Mouse (Mus musculus) frontal cortex, postnatal 25 days (tissue): ENCODE data around the gene Ptf1a.

Experiments
- DNase-seq, 2 experiments: peaks; one replicate each; pipeline ENCODE4 v3.0.0; 2022; ENCODE audit warnings: low spot score in 2 of 2

Gene Ptf1a

GRCm38 (mm10) chr2:19444931-19445831, at the start of gene Ptf1a:
Gene Ptf1a (plus strand): TSS chr2:19445663.
- DNase-seq = no peak

- no peak for DNase-seq
Measured at GRCm38 (mm10) chr2:19405409-19405808, 40.1 kb upstream of the Ptf1a start.

GRCm38 (mm10) chr2:19406531-19406930, 38.9 kb upstream of the Ptf1a start:
- no peak for DNase-seq

- peak; percentile 55 to 65 for DNase-seq
Measured at GRCm38 (mm10) chr2:19414222-19414965, 31.1 kb upstream of the Ptf1a start.

GRCm38 (mm10) chr2:19415063-19415521, 30.4 kb upstream of the Ptf1a start:
- peak in 1 of 2 experiments; percentile 20 for DNase-seq

GRCm38 (mm10) chr2:19416066-19416465, 29.4 kb upstream of the Ptf1a start:
- DNase-seq = no peak

GRCm38 (mm10) chr2:19419686-19420345, 25.6 kb upstream of the Ptf1a start:
- DNase-seq = no peak

GRCm38 (mm10) chr2:19422226-19422625, 23.2 kb upstream of the Ptf1a start:
- DNase-seq = no peak

- DNase-seq = no peak
Measured at GRCm38 (mm10) chr2:19423086-19423485, 22.4 kb upstream of the Ptf1a start.

- no peak for DNase-seq
Measured at GRCm38 (mm10) chr2:19429031-19429430, 16.4 kb upstream of the Ptf1a start.

- DNase-seq = no peak
Measured at GRCm38 (mm10) chr2:19429691-19430690, 15.5 kb upstream of the Ptf1a start.

- no peak for DNase-seq
Measured at GRCm38 (mm10) chr2:19430746-19431145, 14.7 kb upstream of the Ptf1a start.

GRCm38 (mm10) chr2:19431186-19431585, 14.3 kb upstream of the Ptf1a start:
- DNase-seq = no peak

GRCm38 (mm10) chr2:19431614-19432323, 13.7 kb upstream of the Ptf1a start:
- no peak for DNase-seq

- no peak for DNase-seq
Measured at GRCm38 (mm10) chr2:19444346-19444745, 1.1 kb upstream of the Ptf1a start.

- DNase-seq = no peak
Measured at GRCm38 (mm10) chr2:19445871-19446501, 523 bp downstream of the Ptf1a start.

GRCm38 (mm10) chr2:19446746-19447145, 1.3 kb downstream of the Ptf1a start:
- DNase-seq = no peak

GRCm38 (mm10) chr2:19448042-19448700, 2.7 kb downstream of the Ptf1a start:
- DNase-seq = no peak

- DNase-seq = no peak
Measured at GRCm38 (mm10) chr2:19449308-19449707, 3.8 kb downstream of the Ptf1a start.
